In genomic region chr2:174502831-174503460, GRCm38 (mm10) we compare ENCODE assay signal across 13 mouse cellular contexts. TPM values are rescaled to one million over a fixed set of nuclear protein-coding genes. Genes with fewer than 3 reads are reported as not detected.
DNase-seq lines count a peak whose midpoint lies in the region; ATAC-seq and TF ChIP-seq lines count a peak whose summit lies in the region.
"Had no signal": no experiment of that assay in that cellular context is flagged by ENCODE, and none has a peak within 500 bp of the region (broad histone marks: within the 10 kb centered on the region; RNA-seq: fewer than 3 reads in every experiment).

No protein-coding gene starts in this region.

- intact Hi-C loops in heart, postnatal 36 days (cut with DNase I): no loop called here
- intact Hi-C loops in left cerebral cortex, postnatal 25 days (cut with DNase I): no loop called here

- no peak for TF ChIP-seq EP300 in lung, postnatal 0 days (IDR thresholded peaks at IDR 0.05)

- no peaks in the 10 kb centered on the region for H3K9me3 ChIP-seq in heart, embryonic 15.5 days (replicated peaks)
- no peaks in the 10 kb centered on the region for H3K9me3 ChIP-seq in lung, postnatal 0 days (ENCODE audit: low read length)
- H3K9me3 ChIP-seq in intestine, embryonic 16.5 days (ENCODE audit: control insufficient read depth, low read length): no peaks in the 10 kb centered on the region
- H3K9me3 ChIP-seq: neural tube, embryonic 13.5 days had no signal

- no peak overlapping the region for H3K9ac ChIP-seq in heart, embryonic 15.5 days
- no peak overlapping the region for H3K9ac ChIP-seq in lung, postnatal 0 days (replicated peaks; ENCODE audit: low read depth)
- H3K9ac ChIP-seq in intestine, embryonic 16.5 days (ENCODE audit: low read depth, low read length): no peak overlapping the region
- H3K9ac ChIP-seq: neural tube, embryonic 13.5 days had no signal

- WGBS in heart, embryonic 15.5 days: 45% methylated on average over 25 of the region's 25 CpGs
- WGBS in lung, postnatal 0 days: 48% methylated on average over 25 of the region's 25 CpGs
- 69% methylated on average over 25 of the region's 25 CpGs for WGBS in intestine, embryonic 16.5 days

- peak overlapping the region; percentile 31 for H3K4me2 ChIP-seq in heart, embryonic 15.5 days
- H3K4me2 ChIP-seq in lung, postnatal 0 days (replicated peaks; ENCODE audit: low read depth, low read length): no peak overlapping the region
- no peak overlapping the region for H3K4me2 ChIP-seq in intestine, embryonic 16.5 days (ENCODE audit: low read depth, low read length)
- H3K4me2 ChIP-seq: neural tube, embryonic 13.5 days had no signal

- no peaks in the 10 kb centered on the region for H3K27me3 ChIP-seq in heart, embryonic 15.5 days
- no peaks in the 10 kb centered on the region for H3K27me3 ChIP-seq in lung, postnatal 0 days (replicated peaks; ENCODE audit: insufficient read depth, low read length)
- H3K27me3 ChIP-seq in intestine, embryonic 16.5 days (replicated peaks; ENCODE audit: control insufficient read depth, insufficient read depth, low read length): no peaks in the 10 kb centered on the region
- H3K27me3 ChIP-seq: neural tube, embryonic 13.5 days had no signal

- 0 out of 2 replicates have a peak, but pooled peaks cover 7% of the 10 kb centered on the region for H3K4me1 ChIP-seq in heart, embryonic 15.5 days (replicated peaks)
- H3K4me1 ChIP-seq in lung, postnatal 0 days (ENCODE audit: insufficient read depth, low read depth, low read length): no peaks in the 10 kb centered on the region; the same call in 1 of the 2 replicates
- H3K4me1 ChIP-seq in intestine, embryonic 16.5 days (ENCODE audit: control insufficient read depth, insufficient read depth, low read length): no peaks in the 10 kb centered on the region

- DNase-seq in heart, postnatal 36 days: no peak
- DNase-seq in lung, postnatal 0 days (ENCODE audit: low spot score): peak; percentile 41
- no peak for DNase-seq in lung, postnatal 14 days
- DNase-seq in adrenal gland, adult 2 months: peak; percentile 64
- peak; percentile 10 to 41 for DNase-seq in left cerebral cortex, postnatal 25 days (ENCODE audit: low spot score in 2 of 2)
- no peak for DNase-seq in thymus, postnatal 36 days
- DNase-seq: cerebellum, postnatal 10 days; thymus, postnatal 4 days had no signal

- H3K4me3 ChIP-seq in heart, embryonic 15.5 days: no peak overlapping the region
- no peak overlapping the region for H3K4me3 ChIP-seq in lung, postnatal 0 days (ENCODE audit: low read depth, low read length)
- H3K4me3 ChIP-seq in intestine, embryonic 16.5 days (ENCODE audit: low read length): no peak overlapping the region
- H3K4me3 ChIP-seq: neural tube, embryonic 13.5 days had no signal

- no peak for ATAC-seq in heart, embryonic 15.5 days (replicated peaks; ENCODE audit: insufficient number of reproducible peaks, insufficient read depth, low FRiP score, low read depth)
- ATAC-seq in lung, postnatal 0 days: peak; percentile 48
- no peak for ATAC-seq in intestine, embryonic 16.5 days

- no peak for TF ChIP-seq CTCF in lung, postnatal 0 days (IDR thresholded peaks at IDR 0.05)

- no peak overlapping the region for H3K27ac ChIP-seq in heart, embryonic 15.5 days
- no peak overlapping the region for H3K27ac ChIP-seq in lung, postnatal 0 days (ENCODE audit: low read length)
- H3K27ac ChIP-seq in intestine, embryonic 16.5 days (ENCODE audit: low read length): no peak overlapping the region
- H3K27ac ChIP-seq: macrophage; neural tube, embryonic 13.5 days had no signal

- H3K36me3 ChIP-seq in heart, embryonic 15.5 days: no peaks in the 10 kb centered on the region
- H3K36me3 ChIP-seq in lung, postnatal 0 days (ENCODE audit: insufficient read depth, low read length): no peaks in the 10 kb centered on the region
- no peaks in the 10 kb centered on the region for H3K36me3 ChIP-seq in intestine, embryonic 16.5 days (ENCODE audit: control insufficient read depth, insufficient read depth, low read length)
- H3K36me3 ChIP-seq: neural tube, embryonic 13.5 days had no signal

RNA-seq across cellular contexts. Expression of gene Prelid3b, which starts 30.1 kb away (rescaled TPM):
- polyA plus RNA-seq in heart, embryonic 15.5 days (2015; fragmentation: Nextera tagmentation; extraction: Ambion mirVana): 131 and 135 TPM in 2 replicates
- total RNA-seq in heart, postnatal 36 days (2021): 10 to 100 TPM; 56.5 to 65.8 TPM
- 64.9 and 68.9 TPM in 2 replicates for polyA plus RNA-seq in lung, postnatal 0 days (2015; fragmentation: Nextera tagmentation; extraction: Ambion mirVana)
- 100 to 1,000 TPM; 120 to 137 TPM for total RNA-seq in adrenal gland, adult 2 months (2021)
- polyA plus RNA-seq in adrenal gland, adult 2 months (2012; rRNA removed): 33.9 and 39.0 TPM in 2 replicates
- 10 to 100 TPM; 44.1 to 44.4 TPM for total RNA-seq in left cerebral cortex, postnatal 25 days (2021)
- 119 and 134 TPM in 2 replicates for polyA plus RNA-seq in intestine, embryonic 16.5 days (2015; fragmentation: Nextera tagmentation; extraction: Ambion mirVana)

RNA-seq across cellular contexts. Expression of gene Atp5e, which starts 39.0 kb away (rescaled TPM):
- polyA plus RNA-seq in heart, embryonic 15.5 days (2015; fragmentation: Nextera tagmentation; extraction: Ambion mirVana): 872 and 1,283 TPM in 2 replicates
- 1,000 to 10,000 TPM; 1,605 to 1,606 TPM for total RNA-seq in heart, postnatal 36 days (2021)
- 591 and 652 TPM in 2 replicates for polyA plus RNA-seq in lung, postnatal 0 days (2015; fragmentation: Nextera tagmentation; extraction: Ambion mirVana)
- total RNA-seq in adrenal gland, adult 2 months (2021): 100 to 1,000 TPM; 289 to 654 TPM
- 402 and 484 TPM in 2 replicates for polyA plus RNA-seq in adrenal gland, adult 2 months (2012; rRNA removed)
- 100 to 1,000 TPM; 323 to 342 TPM for total RNA-seq in left cerebral cortex, postnatal 25 days (2021)
- 775 and 798 TPM in 2 replicates for polyA plus RNA-seq in intestine, embryonic 16.5 days (2015; fragmentation: Nextera tagmentation; extraction: Ambion mirVana)

RNA-seq across cellular contexts. Expression of gene Tubb1, which starts 52.5 kb away (rescaled TPM):
- 3.8 and 3.9 TPM in 2 replicates for polyA plus RNA-seq in heart, embryonic 15.5 days (2015; fragmentation: Nextera tagmentation; extraction: Ambion mirVana)
- total RNA-seq in heart, postnatal 36 days (2021): 1 to 10 TPM; 3.8 to 4.1 TPM
- 10.5 and 11.3 TPM in 2 replicates for polyA plus RNA-seq in lung, postnatal 0 days (2015; fragmentation: Nextera tagmentation; extraction: Ambion mirVana)
- 1 to 10 TPM in 1 of 2 experiments, under 1 TPM in 1; 0.61 to 1.1 TPM for total RNA-seq in adrenal gland, adult 2 months (2021)
- polyA plus RNA-seq in adrenal gland, adult 2 months (2012; rRNA removed): 0.28 and 0.66 TPM in 2 replicates
- not detected for total RNA-seq in left cerebral cortex, postnatal 25 days (2021)
- polyA plus RNA-seq in intestine, embryonic 16.5 days (2015; fragmentation: Nextera tagmentation; extraction: Ambion mirVana): 1.1 and 1.4 TPM in 2 replicates
- total RNA-seq: gastrocnemius, adult 8-10 months had no signal

Comparison
In these comparisons a context has a peak if more than half of its experiments do, and no peak if none do; other contexts are left out.
1. DNase-seq: peak in lung, postnatal 0 days (single experiment), adrenal gland, adult 2 months (single experiment) and left cerebral cortex, postnatal 25 days (2 of 2); none in heart, postnatal 36 days (0 of 2), lung, postnatal 14 days (single experiment) and thymus, postnatal 36 days (0 of 2).